Mouse (Mus musculus) ES-E14 (cell line): ENCODE measurements at regions not wholly inside any gene's neighbourhood (a gene's known extent, or its start where the extent isn't known, plus 50 kb on each side); places are given as distances from the start of the nearest gene placed in this dataset.

Source experiments
- CHD2 ChIP-seq: IDR thresholded peaks from 2 replicates; pipeline ENCODE4 v1.6.1; 2014; ENCODE audit warnings: mild to moderate bottlenecking, low read depth, low read length, inconsistent platforms
- HCFC1 ChIP-seq: IDR thresholded peaks from 2 replicates; pipeline ENCODE4 v1.6.1; 2012; ENCODE audit warnings: low read length, inconsistent platforms, borderline replicate concordance; ENCODE audit not compliant: insufficient read depth
- MAFK ChIP-seq: IDR thresholded peaks from 2 replicates; pipeline ENCODE4 v1.6.1; 2014; ENCODE audit warnings: mild to moderate bottlenecking, low read depth, low read length, inconsistent platforms; ENCODE audit not compliant: insufficient read depth
- ZC3H11A ChIP-seq: IDR thresholded peaks from 2 replicates; pipeline ENCODE4 v1.6.1; 2012; ENCODE audit warnings: low read depth, mild to moderate bottlenecking, inconsistent platforms, low read length, borderline replicate concordance

DNA sequence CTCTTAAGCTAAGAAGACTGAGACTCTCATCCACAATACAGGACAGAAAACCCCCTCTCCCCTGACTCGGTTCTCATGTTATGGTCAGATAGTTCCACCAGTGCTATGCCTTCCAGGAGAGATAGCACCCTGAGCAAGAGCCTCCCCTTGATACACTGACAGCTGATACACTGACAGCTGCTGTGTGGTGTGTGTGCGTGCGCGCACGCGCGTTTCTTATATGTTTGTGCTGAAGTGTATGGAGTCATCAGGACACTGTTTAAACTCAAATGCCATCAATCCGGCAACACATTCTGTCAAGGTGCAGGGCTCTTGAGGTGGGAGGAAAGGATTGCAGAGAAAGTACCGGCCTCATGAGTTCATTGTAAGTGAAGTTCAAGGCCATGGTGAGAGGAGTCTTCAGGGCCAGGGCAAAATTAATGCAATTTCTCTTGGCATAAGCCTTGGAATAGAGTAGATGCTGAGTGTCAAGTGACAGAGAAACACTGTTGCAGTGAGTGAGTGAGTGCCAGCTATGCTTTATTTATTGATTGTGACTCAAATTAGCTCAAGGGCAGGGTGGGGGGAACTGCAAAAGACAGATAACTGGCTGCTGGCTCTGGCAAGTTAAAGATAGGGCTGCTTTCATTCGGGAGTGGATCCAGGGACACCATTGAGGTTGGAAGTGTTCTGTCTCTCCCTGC lies 412.4 kb upstream of the Ercc4 start:
- TF ChIP-seq CHD2 = no peak
- no peak for TF ChIP-seq HCFC1
- no peak for TF ChIP-seq MAFK
- no peak for TF ChIP-seq ZC3H11A
